Mouse (Mus musculus) E14TG2a.4 (cell line): ENCODE results near the gene Lpp.

Experiments used
- CTCF ChIP-seq: conservative IDR thresholded peaks from 2 replicates; pipeline ENCODE4 v1.5.1; 2014; ENCODE audit warnings: low read length
- NANOG ChIP-seq: IDR thresholded peaks from 2 replicates; pipeline ENCODE4 v1.6.1; 2014; ENCODE audit warnings: borderline replicate concordance, low read length, mixed read lengths
- POU5F1 ChIP-seq: IDR thresholded peaks from 2 replicates; pipeline ENCODE4 v1.6.1; 2014; ENCODE audit warnings: low read length, borderline replicate concordance

DNA sequence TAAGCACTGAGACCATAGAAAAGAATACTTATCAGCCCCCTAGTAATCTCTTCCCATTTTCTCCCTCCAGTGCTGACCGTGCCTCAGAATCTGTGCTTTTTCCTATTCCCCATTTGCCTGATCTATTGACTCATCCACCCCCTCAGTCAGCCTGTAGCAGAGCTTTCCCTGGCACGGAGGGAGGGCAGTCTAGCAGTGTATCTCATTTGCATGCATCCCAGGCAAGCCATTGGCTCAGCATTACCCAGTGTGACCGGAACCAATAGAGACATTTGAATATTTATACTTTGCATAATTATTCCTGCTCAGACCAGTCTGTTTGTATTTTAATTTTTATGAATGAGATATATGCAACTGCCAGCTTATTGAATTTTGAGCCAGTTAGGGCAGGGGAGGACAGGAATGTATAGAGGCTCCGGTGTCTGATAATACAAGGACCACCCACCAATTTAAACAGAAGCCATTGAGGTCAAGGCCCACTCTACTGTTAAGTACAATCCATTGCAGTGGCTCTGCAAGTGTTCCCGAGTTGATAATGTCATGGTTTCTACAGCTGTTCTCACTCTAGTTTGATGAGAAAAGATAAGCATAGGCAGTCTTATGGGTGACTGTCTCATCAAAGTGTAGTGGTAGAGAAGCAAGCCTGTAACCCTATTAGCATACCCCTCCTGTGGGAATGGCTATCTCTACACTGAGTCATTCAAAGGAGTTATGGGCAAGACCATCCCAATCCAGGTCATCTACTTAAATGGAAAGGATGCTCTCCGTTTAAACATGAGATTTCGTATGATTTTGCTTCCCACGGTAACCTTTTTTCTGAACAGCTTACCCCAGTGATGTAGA, 385.3 kb downstream of the Lpp start:
- TF ChIP-seq CTCF (no peak), POU5F1 (no peak), NANOG (no peak)
